In the genomic region with DNA sequence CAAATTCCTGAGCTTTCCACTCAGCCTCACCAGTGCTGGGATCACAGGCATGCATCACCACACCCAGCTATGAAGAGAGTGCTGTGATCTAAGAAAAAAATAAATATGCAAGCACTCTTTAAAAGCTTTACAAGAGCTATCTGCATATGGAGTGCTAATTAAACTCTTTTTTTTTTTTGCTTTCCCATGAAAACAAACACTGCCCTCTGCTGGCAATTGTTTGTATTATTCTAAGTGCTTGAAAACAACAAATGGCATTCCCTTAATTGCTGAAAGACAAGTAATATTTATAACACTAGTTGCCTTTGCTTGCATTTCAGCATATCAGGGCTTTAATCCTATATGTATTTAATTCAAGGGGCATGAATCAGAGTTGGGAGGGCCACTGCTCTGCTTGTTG, we compare ENCODE assay signal across 8 mouse cellular contexts.
DNase-seq lines count a peak whose midpoint lies in the region; ATAC-seq and TF ChIP-seq lines count a peak whose summit lies in the region.
"Not testable (repeated sequence)": the region's sequence is repeated elsewhere in the genome, so short reads cannot be mapped to it uniquely, and the experiment has no call there.

No protein-coding gene starts in this region.

- not testable (repeated sequence) for ATAC-seq in hindbrain, postnatal 0 days; liver, postnatal 0 days

- peak; percentile 2 for DNase-seq in Muller cell, postnatal 12 days (ENCODE audit: inconsistent ontology term)
- peak; percentile 12 for DNase-seq in embryo, embryonic 10.5 days (ENCODE audit: low spot score)
- peak; percentile 2 for DNase-seq in gastrocnemius, postnatal 10 days
- peak; percentile 64 for DNase-seq in hindbrain, postnatal 0 days (ENCODE audit: low spot score)
- peak; percentile 2 to 5 for DNase-seq in kidney, postnatal 36 days
- not testable (repeated sequence) for DNase-seq in liver, postnatal 0 days
- DNase-seq in naive thymus-derived CD4-positive, alpha-beta T cell, adult 2 months (ENCODE audit: low read depth): peak; percentile 41
- DNase-seq in thymus, postnatal 0 days (ENCODE audit: low spot score): peak; percentile 42

- not testable (repeated sequence) for H3K4me1 ChIP-seq in hindbrain, postnatal 0 days (ENCODE audit: insufficient read depth, low read length); liver, postnatal 0 days (ENCODE audit: insufficient read depth)

- H3K36me3 ChIP-seq in hindbrain, postnatal 0 days (ENCODE audit: insufficient read depth, low read length); liver, postnatal 0 days (replicated peaks; ENCODE audit: insufficient read depth, low read length): not testable (repeated sequence)

- H3K27ac ChIP-seq in hindbrain, postnatal 0 days; liver, postnatal 0 days (ENCODE audit: low read depth): not testable (repeated sequence)

- not testable (repeated sequence) for H3K4me2 ChIP-seq in hindbrain, postnatal 0 days (ENCODE audit: low read depth, low read length); liver, postnatal 0 days (ENCODE audit: low read depth, low read length)

- peak; percentile 29 for TF ChIP-seq CTCF in hindbrain, postnatal 0 days (IDR thresholded peaks at IDR 0.05; ENCODE audit: low read depth)
- TF ChIP-seq CTCF in liver, postnatal 0 days (IDR thresholded peaks at IDR 0.05; ENCODE audit: low read depth): peak; percentile 30

- not testable (repeated sequence) for H3K4me3 ChIP-seq in hindbrain, postnatal 0 days (ENCODE audit: low read length); liver, postnatal 0 days (ENCODE audit: low read depth, low read length)

- not testable (repeated sequence) for H3K9me3 ChIP-seq in hindbrain, postnatal 0 days (ENCODE audit: low read length); liver, postnatal 0 days (ENCODE audit: low read length)

- not testable (repeated sequence) for H3K9ac ChIP-seq in hindbrain, postnatal 0 days (replicated peaks; ENCODE audit: low read length); liver, postnatal 0 days (replicated peaks)

- not testable (repeated sequence) for TF ChIP-seq EP300 in liver, postnatal 0 days (IDR thresholded peaks at IDR 0.05; ENCODE audit: low read depth)

- not testable (repeated sequence) for H3K27me3 ChIP-seq in hindbrain, postnatal 0 days (ENCODE audit: insufficient read depth, low read length); liver, postnatal 0 days (ENCODE audit: insufficient read depth, low read length)
